Mouse (Mus musculus) kidney, adult 2 months (tissue): ENCODE measurements around the gene Nr1d1.

Experiments used
- CTCF ChIP-seq: fragments of 200-500 bp; conservative IDR thresholded peaks from 2 replicates; pipeline ENCODE4 v1.5.1; 2011; ENCODE audit warnings: low read depth, mild to moderate bottlenecking, control low read depth, low read length, moderate library complexity, mixed read lengths; ENCODE audit not compliant: insufficient read depth, insufficient read length
- POLR2A ChIP-seq: fragments of 200-500 bp; IDR thresholded peaks from one replicate; pipeline ENCODE4 v1.6.1; 2011; ENCODE audit warnings: low read depth, low read length, control low read depth

DNA sequence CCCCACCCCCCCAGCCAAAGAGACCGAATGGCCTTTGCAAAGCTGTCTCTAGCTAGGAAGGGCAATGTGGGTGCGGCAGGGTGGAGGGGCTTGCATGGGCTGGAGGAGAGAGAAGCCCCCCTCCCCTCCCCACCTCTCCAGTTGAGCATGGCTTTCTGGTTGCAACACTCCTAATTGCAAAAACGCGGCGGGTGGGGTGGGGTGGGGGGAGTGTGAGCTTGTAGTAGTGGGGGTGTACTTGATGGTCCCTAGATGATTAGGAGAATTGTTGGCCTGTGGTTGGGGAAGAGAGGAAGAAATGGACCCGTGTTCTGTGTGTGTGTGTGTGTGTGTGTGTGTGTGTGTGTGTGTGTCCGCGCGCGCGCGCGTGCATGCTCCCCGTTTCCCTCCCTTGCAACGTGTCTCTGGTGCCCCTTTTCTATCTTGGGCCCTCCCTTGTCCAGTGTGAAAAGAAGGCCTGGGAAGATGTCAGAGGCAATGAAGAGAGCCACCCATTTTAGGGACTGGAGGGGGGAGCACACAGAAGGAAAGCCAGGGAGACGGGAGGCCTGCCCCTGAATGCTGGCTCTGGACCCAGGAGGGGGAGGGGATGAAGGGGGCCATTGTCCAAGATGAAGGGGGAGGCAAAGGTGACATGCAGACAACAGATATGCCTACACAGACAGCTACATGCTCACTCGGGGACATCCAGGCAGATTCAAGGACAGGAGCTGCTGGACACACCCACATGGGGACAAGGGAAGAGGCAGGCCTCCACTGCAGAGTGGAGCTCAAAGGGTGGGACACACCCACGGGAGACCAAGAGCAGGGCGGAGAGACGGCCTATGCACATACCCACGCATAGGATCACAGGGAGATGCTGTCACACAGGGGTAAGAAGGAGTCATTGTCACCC, 32.5 kb downstream of the Nr1d1 start:
- TF ChIP-seq CTCF (no peak), POLR2A (no peak)
